Mouse (Mus musculus) heart, postnatal 0 days (tissue): Measurements from ENCODE around the gene Tdrd12. TPM values are rescaled to one million over a fixed set of nuclear protein-coding genes. Genes with fewer than 3 reads are reported as not detected.

Experiments
- ATAC-seq: fragments of 200-750 bp; cut with Nextera tagmentation; 2 replicates; pipeline ENCODE4 v1.8.0; 2017; ENCODE audit warnings: low read depth, moderate number of reproducible peaks, moderate library complexity; ENCODE audit not compliant: insufficient read depth
- DNase-seq: peaks from one replicate; pipeline ENCODE4 v3.0.0-alpha.2; 2016; ENCODE audit warnings: low spot score
- H3K27ac ChIP-seq: fragments of 300-500 bp; sonication (generic); 2 replicates; pipeline ENCODE4 v1.5.1; 2014; ENCODE audit warnings: low read depth, mild to moderate bottlenecking
- H3K27me3 ChIP-seq: fragments of 300-500 bp; sonication (generic); 2 replicates; pipeline ENCODE4 v1.6.1; 2014; ENCODE audit warnings: low read length, mixed read lengths; ENCODE audit not compliant: control insufficient read depth, insufficient read depth
- H3K36me3 ChIP-seq: fragments of 300-500 bp; sonication (generic); replicated peaks from 2 replicates; pipeline ENCODE4 v1.6.1; 2014; ENCODE audit warnings: low read length, mixed read lengths; ENCODE audit not compliant: control insufficient read depth, insufficient read depth
- H3K4me1 ChIP-seq: fragments of 300-500 bp; sonication (generic); 2 replicates; pipeline ENCODE4 v1.6.1; 2014; ENCODE audit warnings: antibody characterized with exemption; ENCODE audit not compliant: control insufficient read depth, insufficient read depth
- H3K4me2 ChIP-seq: fragments of 300-500 bp; sonication (generic); 2 replicates; pipeline ENCODE4 v1.6.1; 2014; ENCODE audit warnings: low read depth, mild to moderate bottlenecking, low read length, moderate library complexity
- H3K4me3 ChIP-seq: fragments of 300-500 bp; sonication (generic); 2 replicates; pipeline ENCODE4 v1.5.1; 2014; ENCODE audit warnings: low read depth, low read length
- H3K9ac ChIP-seq: fragments of 300-500 bp; sonication (generic); replicated peaks from 2 replicates; pipeline ENCODE4 v1.6.1; 2014; ENCODE audit warnings: low read depth, low read length, mixed read lengths
- H3K9me3 ChIP-seq: fragments of 300-500 bp; sonication (generic); replicated peaks from 2 replicates; pipeline ENCODE4 v1.6.1; 2016; ENCODE audit warnings: low read length; ENCODE audit not compliant: control insufficient read depth
- CTCF ChIP-seq: IDR thresholded peaks from 2 replicates; pipeline ENCODE4 v1.5.1; 2016; ENCODE audit warnings: antibody characterized with exemption, control low read depth, low read depth
- EP300 ChIP-seq: IDR thresholded peaks from 2 replicates; pipeline ENCODE4 v1.6.1; 2016; ENCODE audit warnings: antibody characterized with exemption, low read depth
- WGBS: fragments of 180-500 bp; shearing (Covaris S2); extraction: QIAGEN DNeasy Blood & Tissue Kit; methylation state at CpG from one replicate; pipeline ENCODE4 v1.1.7; 2014; 5-methylcytosine and 5-hydroxymethylcytosine counted together
- polyA plus RNA-seq: library from polyadenylated mRNA; unstranded; fragments of >200 nt; fragmentation: Nextera tagmentation; extraction: Ambion mirVana; gene quantifications from 2 replicates; pipeline ENCODE4 v1.2.1, GENCODE M21; 2015
- total RNA-seq: library from RNA; depleted of rRNA; stranded (reverse); fragments of >200 nt; gene quantifications from 2 replicates; pipeline ENCODE4 v1.2.3, GENCODE M21; 2014; ENCODE audit warnings: low replicate concordance

Gene Tdrd12
- total and polyA plus RNA-seq, 2 experiments from 2014 or later: 1.5 TPM; not detected in 1

DNA sequence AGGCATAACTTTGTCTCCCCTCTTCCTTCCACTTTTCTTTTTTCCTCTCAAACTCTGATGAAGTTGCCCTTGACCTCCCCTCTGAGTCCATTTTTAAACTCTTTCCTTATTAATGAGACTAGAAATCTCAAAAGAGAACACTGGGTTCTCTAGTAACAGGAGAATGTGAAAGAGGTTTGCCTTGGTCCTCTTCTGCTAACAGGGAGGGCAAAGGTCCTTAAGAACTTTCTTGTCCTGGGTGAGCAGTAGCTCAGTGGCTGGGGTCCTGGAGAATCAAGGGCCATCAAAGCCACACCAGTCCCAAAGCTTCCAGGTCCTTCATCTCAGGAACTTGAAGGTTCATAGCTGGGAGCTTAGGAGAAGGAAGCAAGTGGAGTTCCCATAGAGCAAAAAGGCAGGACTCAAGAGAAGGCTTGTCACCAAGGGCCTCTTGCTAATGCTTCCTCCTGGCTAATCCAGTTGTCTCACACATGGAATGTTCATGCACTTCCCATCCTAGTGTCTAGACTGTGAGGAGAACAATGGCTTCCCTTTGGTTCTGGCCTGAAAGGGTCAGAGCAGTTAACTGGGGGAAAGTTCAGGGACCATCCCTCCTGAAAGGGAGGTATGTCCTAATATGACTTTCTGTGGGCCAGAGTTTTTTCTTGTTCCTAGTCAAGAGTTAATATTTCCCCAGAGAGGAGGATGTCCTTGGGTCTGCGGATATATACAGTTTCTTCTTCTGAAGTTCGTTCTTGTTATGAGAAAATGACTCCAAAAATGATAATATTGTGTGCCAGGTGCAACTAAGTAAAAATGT is 26.7 kb upstream of the Tdrd12 start:
- no peaks in the 10 kb centered on the region for H3K4me1 ChIP-seq
- no peak overlapping the region for H3K9ac ChIP-seq
- ATAC-seq: no peak
- no peak overlapping the region for H3K4me3 ChIP-seq
- no peak overlapping the region for H3K27ac ChIP-seq
- no peaks in the 10 kb centered on the region for H3K27me3 ChIP-seq
- WGBS: 83% methylated on average over 2 of the region's 2 CpGs
- TF ChIP-seq CTCF (no peak), EP300 (no peak)
- no peaks in the 10 kb centered on the region for H3K36me3 ChIP-seq
- DNase-seq: no peak
- H3K9me3 ChIP-seq: no peaks in the 10 kb centered on the region
- no peak overlapping the region for H3K4me2 ChIP-seq

- no peak overlapping the region for H3K4me3 ChIP-seq
- H3K9me3 ChIP-seq: no peaks in the 10 kb centered on the region
- no peak overlapping the region for H3K27ac ChIP-seq
- no peak overlapping the region for H3K9ac ChIP-seq
- H3K27me3 ChIP-seq: no peaks in the 10 kb centered on the region
- 52% methylated on average over 11 of the region's 11 CpGs for WGBS
- H3K36me3 ChIP-seq: no peaks in the 10 kb centered on the region
- ATAC-seq (no peak), DNase-seq (no peak)
- no peak for TF ChIP-seq CTCF
- TF ChIP-seq EP300: no peak
- H3K4me2 ChIP-seq: no peak overlapping the region
- no peaks in the 10 kb centered on the region for H3K4me1 ChIP-seq
Observed at GRCm38 (mm10) chr7:35563071-35563470, 25.5 kb upstream of the Tdrd12 start.

- no peaks in the 10 kb centered on the region for H3K27me3 ChIP-seq
- DNase-seq: no peak
- no peak overlapping the region for H3K4me3 ChIP-seq
- H3K9me3 ChIP-seq: no peaks in the 10 kb centered on the region
- H3K9ac ChIP-seq: no peak overlapping the region
- WGBS: 85% methylated on average over 3 of the region's 3 CpGs
- no peak for ATAC-seq
- H3K4me2 ChIP-seq: no peak overlapping the region
- no peaks in the 10 kb centered on the region for H3K36me3 ChIP-seq
- TF ChIP-seq CTCF (no peak), EP300 (no peak)
- peaks cover 8% of the 10 kb centered on the region for H3K4me1 ChIP-seq
- H3K27ac ChIP-seq: no peak overlapping the region
Observed at GRCm38 (mm10) chr7:35559838-35560237, 22.3 kb upstream of the Tdrd12 start.

GRCm38 (mm10) chr7:35558681-35559080 is 21.1 kb upstream of the Tdrd12 start:
- no peak for TF ChIP-seq CTCF
- TF ChIP-seq EP300: no peak
- H3K4me1 ChIP-seq: peaks cover 8% of the 10 kb centered on the region
- H3K27ac ChIP-seq: no peak overlapping the region
- no peaks in the 10 kb centered on the region for H3K27me3 ChIP-seq
- no peaks in the 10 kb centered on the region for H3K36me3 ChIP-seq
- H3K4me2 ChIP-seq: no peak overlapping the region
- no peak overlapping the region for H3K9ac ChIP-seq
- ATAC-seq: no peak
- no peak for DNase-seq
- H3K9me3 ChIP-seq: no peaks in the 10 kb centered on the region
- WGBS: 42% methylated on average over 2 of the region's 2 CpGs
- no peak overlapping the region for H3K4me3 ChIP-seq

GRCm38 (mm10) chr7:35557577-35557976 is 20.0 kb upstream of the Tdrd12 start:
- H3K9ac ChIP-seq: no peak overlapping the region
- peaks cover 8% of the 10 kb centered on the region for H3K4me1 ChIP-seq
- H3K36me3 ChIP-seq: no peaks in the 10 kb centered on the region
- no peak overlapping the region for H3K4me2 ChIP-seq
- H3K4me3 ChIP-seq: no peak overlapping the region
- TF ChIP-seq EP300 (no peak), CTCF (no peak)
- ATAC-seq (no peak), DNase-seq (no peak)
- 66% methylated on average over 3 of the region's 3 CpGs for WGBS
- no peaks in the 10 kb centered on the region for H3K27me3 ChIP-seq
- no peak overlapping the region for H3K27ac ChIP-seq
- H3K9me3 ChIP-seq: no peaks in the 10 kb centered on the region

- H3K36me3 ChIP-seq: no peaks in the 10 kb centered on the region
- no peaks in the 10 kb centered on the region for H3K27me3 ChIP-seq
- no peaks in the 10 kb centered on the region for H3K9me3 ChIP-seq
- 79% methylated on average over 5 of the region's 5 CpGs for WGBS
- no peak overlapping the region for H3K4me2 ChIP-seq
- peaks cover 8% of the 10 kb centered on the region for H3K4me1 ChIP-seq
- no peak overlapping the region for H3K9ac ChIP-seq
- ATAC-seq: no peak
- no peak overlapping the region for H3K4me3 ChIP-seq
- no peak overlapping the region for H3K27ac ChIP-seq
- no peak for DNase-seq
- no peak for TF ChIP-seq EP300
- TF ChIP-seq CTCF: no peak
Observed at GRCm38 (mm10) chr7:35556905-35557304, 19.4 kb upstream of the Tdrd12 start.
